Mouse (Mus musculus) cerebellum, adult 2 months (tissue): Measurements from ENCODE around the gene Rnf157. TPM values are rescaled to one million over a fixed set of nuclear protein-coding genes. Genes with fewer than 3 reads are reported as not detected.

ENCODE experiments used
- DNase-seq, 2 experiments: peaks; one replicate each; pipeline ENCODE4 v3.0.0; 2021
- H3K27ac ChIP-seq: fragments of 200-500 bp; 2 replicates; pipeline ENCODE4 v1.5.1; 2012; ENCODE audit warnings: low read length, control low read depth, inconsistent platforms; ENCODE audit not compliant: insufficient read depth
- H3K27me3 ChIP-seq: fragments of 200-500 bp; 2 replicates; pipeline ENCODE4 v1.6.1; 2012; ENCODE audit warnings: inconsistent platforms, mild to moderate bottlenecking, low read length, moderate library complexity; ENCODE audit not compliant: control insufficient read depth, insufficient read depth
- H3K4me1 ChIP-seq: fragments of 200-500 bp; 2 replicates; pipeline ENCODE4 v1.6.1; 2011; ENCODE audit warnings: low read length; ENCODE audit not compliant: control insufficient read depth, insufficient read depth
- H3K4me3 ChIP-seq: fragments of 200-500 bp; replicated peaks from 2 replicates; pipeline ENCODE3; 2011; ENCODE audit warnings: mild to moderate bottlenecking, low read depth, low read length, control low read depth; ENCODE audit not compliant: insufficient read depth
- CTCF ChIP-seq: fragments of 200-500 bp; IDR thresholded peaks from 2 replicates; pipeline ENCODE4 v1.5.1; 2011; ENCODE audit warnings: low read depth, mild to moderate bottlenecking, control low read depth, low read length, moderate library complexity, borderline replicate concordance; ENCODE audit not compliant: insufficient read depth
- POLR2A ChIP-seq: fragments of 200-500 bp; IDR thresholded peaks from 2 replicates; pipeline ENCODE4 v1.6.1; 2011; ENCODE audit warnings: low read length, control low read depth, borderline replicate concordance; ENCODE audit not compliant: insufficient read depth
- WGBS: fragments of 180-500 bp; shearing (Covaris S2); methylation state at CpG from one replicate; pipeline ENCODE4 v1.1.7; 2018; 5-methylcytosine and 5-hydroxymethylcytosine counted together
- polyA plus RNA-seq: library from polyadenylated mRNA; depleted of rRNA; stranded (reverse); fragments of >200 nt; gene quantifications from 2 replicates; pipeline ENCODE4 v1.2.3, GENCODE M21; 2012

The Rnf157 gene
- polyA plus RNA-seq, 1 experiment: 147 TPM

DNA sequence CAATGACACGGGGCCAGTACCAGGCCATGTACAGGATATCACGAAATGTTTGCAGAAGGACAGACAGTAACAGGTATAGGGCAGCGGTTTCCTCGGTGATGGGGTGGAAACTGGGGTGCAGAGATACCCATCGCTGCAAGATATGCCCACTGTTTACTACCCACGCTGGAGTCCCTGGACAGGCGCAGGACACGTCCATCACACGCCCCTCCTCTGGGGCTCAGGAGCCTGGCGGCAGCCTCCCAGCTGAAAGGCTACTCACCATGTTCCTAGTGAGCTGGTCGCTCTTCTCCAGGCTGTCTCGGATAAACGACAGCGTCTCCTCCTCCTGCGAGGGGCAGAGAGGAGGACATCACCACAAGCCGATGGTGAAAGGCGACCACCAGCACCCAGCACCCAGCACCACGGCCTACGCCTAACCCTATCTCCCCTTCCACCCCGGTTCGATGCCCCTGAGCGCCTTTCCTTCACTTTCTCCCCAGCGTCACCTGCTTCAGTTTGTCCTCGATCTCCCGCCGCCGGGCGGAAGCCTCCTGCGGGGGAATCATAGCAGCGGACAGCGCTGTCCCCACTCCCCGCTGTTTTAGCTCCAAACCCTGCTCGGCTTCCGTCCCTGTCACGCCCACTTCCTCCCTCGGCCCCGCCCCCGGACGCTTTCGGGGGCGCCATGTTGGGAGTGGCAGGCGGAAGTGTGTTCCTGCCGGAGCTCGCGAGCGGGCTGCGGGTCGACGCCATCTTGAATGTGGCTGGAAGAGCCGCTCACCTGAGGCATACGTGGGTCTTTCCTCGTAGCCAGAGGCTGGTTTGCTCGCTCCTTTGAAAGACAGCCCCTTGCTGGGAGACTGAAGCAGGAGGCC lies 106.5 kb downstream of the Rnf157 start:
- peak; percentile 92 to 94 for DNase-seq
- no peak for TF ChIP-seq CTCF
- TF ChIP-seq POLR2A: peak; percentile 79; the same call in 1 of the 2 replicates
- Histone ChIP-seq H3K27ac (peak overlapping the region; percentile 40), H3K4me3 (peak overlapping the region; percentile 82), H3K27me3 (no peaks in the 10 kb centered on the region), H3K4me1 (peaks cover 3% of the 10 kb centered on the region; the same call in 1 of the 2 replicates)
- 1% methylated on average over 53 of the region's 53 CpGs for WGBS

DNA sequence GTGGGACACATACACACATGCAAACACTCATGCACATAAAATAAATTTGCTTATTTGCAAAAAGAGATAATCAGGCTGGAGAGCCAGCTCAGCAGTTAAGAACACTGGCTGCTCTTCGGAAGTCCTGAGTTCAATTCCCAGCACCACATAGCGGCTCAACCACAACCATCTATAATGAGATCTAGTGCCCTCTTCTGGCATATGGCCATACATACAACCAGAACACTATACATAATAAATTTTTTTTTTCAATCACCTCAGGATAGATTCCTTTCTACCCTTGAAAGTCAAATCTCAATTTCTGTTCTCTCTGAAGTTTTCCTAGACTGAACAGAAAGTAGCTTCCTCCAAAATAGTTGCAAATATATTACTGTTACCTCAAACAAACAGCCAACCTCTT lies 107.4 kb downstream of the Rnf157 start:
- Histone ChIP-seq H3K4me3 (no peak overlapping the region), H3K27ac (no peak overlapping the region), H3K4me1 (peaks cover 3% of the 10 kb centered on the region), H3K27me3 (no peaks in the 10 kb centered on the region)
- TF ChIP-seq POLR2A: no peak
- TF ChIP-seq CTCF: no peak
- no peak for DNase-seq
- 99% methylated on average over 2 of the region's 2 CpGs for WGBS

DNA sequence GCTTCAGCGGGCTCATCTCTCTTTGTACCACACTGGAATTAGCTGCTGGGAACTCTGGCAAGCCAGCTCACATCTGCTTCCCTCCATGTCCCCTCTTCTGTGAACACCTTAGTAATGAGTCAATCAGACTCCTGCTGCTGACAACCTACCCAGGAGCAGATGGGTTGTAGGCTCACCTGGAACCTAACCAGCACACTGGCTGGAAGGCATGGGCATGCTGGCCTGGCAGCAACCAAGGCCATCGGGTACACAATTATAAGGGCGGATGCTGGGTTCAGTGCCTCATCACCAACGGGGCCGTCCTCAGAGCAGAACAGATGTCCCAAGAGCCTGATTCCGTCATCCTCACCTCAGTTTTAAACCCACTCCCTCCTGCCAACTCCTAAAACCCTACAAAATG lies 114.2 kb downstream of the Rnf157 start:
- Histone ChIP-seq H3K4me1 (peaks cover 46% of the 10 kb centered on the region), H3K4me3 (no peak overlapping the region), H3K27me3 (no peaks in the 10 kb centered on the region), H3K27ac (peak overlapping the region; percentile 79)
- peak; percentile 78 to 87 for DNase-seq
- no peak for TF ChIP-seq CTCF
- no peak for TF ChIP-seq POLR2A
- WGBS: 8% methylated on average over 6 of the region's 6 CpGs

DNA sequence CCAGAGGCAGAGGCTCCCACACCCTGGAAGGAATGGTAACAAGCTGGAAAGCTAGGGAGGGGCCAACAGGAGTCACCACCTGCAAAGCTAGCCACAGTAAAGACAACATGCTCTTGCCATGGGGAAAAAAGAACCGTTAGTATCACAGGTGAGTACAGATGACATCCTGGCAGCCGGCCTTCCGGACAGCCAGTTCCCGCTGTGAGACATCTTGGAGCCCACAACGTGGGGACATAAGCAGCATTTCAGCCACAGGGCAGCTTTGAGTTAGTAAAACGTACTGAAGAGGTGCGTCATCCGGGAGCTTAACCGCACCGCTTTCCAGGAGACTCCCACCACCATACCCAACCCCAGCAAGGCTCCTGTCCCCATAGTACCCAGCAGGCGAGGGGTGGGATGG lies 114.6 kb downstream of the Rnf157 start:
- Histone ChIP-seq H3K4me3 (no peak overlapping the region), H3K27ac (peak overlapping the region; percentile 79), H3K4me1 (peaks cover 46% of the 10 kb centered on the region), H3K27me3 (no peaks in the 10 kb centered on the region)
- TF ChIP-seq CTCF (no peak), POLR2A (no peak)
- 24% methylated on average over 11 of the region's 11 CpGs for WGBS
- peak; percentile 77 to 79 for DNase-seq

DNA sequence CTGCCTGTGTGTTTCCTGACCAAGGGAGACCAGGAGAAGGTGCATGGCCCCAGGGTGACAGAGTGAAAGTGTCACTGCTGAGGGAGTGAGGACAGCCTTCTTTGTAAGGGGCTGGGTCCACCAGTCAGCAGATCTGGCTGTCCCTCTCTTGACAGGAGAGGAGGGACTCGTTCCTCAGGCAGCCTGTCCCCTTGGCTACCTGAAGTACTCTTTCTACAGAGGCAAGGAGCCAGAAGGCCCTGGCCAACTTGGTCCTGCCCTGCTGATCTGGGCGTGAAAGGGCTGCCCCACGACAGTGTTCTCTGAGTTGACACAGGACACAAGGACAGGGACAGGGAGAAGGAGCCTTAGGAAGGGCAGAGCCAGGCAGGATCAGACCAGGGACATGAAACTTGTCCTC lies 115.8 kb downstream of the Rnf157 start:
- Histone ChIP-seq H3K4me1 (peaks cover 46% of the 10 kb centered on the region), H3K27me3 (no peaks in the 10 kb centered on the region), H3K4me3 (no peak overlapping the region), H3K27ac (no peak overlapping the region)
- DNase-seq: no peak
- 17% methylated on average over 3 of the region's 3 CpGs for WGBS
- no peak for TF ChIP-seq CTCF
- no peak for TF ChIP-seq POLR2A

DNA sequence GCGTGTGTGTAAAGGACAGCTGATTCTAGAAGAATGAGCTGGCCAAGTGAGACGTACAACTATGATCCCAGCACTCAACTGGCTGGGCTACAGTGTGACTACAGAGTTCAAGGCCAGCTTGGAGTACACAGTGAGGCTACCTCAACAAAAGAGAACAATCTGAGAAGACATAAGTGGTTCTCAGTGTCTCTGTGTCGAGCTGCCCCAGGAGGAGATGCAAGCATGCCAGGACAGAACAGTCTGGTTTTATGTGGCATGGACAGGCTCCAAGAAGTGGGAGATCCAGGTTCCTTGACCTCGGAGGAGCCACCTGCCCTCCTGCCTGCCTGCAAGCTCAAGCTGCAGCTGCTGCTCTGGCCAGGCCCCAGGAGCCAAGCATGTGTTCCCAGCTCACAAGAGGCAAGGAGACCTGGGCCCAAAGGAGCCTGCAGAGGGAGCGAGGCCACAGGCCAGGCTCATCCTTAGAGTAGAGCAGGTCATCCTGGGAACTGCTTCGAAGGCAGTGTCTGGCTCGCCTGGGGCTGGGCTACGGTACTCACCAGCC lies 116.6 kb downstream of the Rnf157 start:
- H3K27ac ChIP-seq: no peak overlapping the region
- H3K4me3 ChIP-seq: no peak overlapping the region
- peak in 1 of 2 experiments; percentile 14 for DNase-seq
- no peaks in the 10 kb centered on the region for H3K27me3 ChIP-seq
- H3K4me1 ChIP-seq: peaks cover 48% of the 10 kb centered on the region
- WGBS: 53% methylated on average over 8 of the region's 8 CpGs
- no peak for TF ChIP-seq CTCF
- no peak for TF ChIP-seq POLR2A

DNA sequence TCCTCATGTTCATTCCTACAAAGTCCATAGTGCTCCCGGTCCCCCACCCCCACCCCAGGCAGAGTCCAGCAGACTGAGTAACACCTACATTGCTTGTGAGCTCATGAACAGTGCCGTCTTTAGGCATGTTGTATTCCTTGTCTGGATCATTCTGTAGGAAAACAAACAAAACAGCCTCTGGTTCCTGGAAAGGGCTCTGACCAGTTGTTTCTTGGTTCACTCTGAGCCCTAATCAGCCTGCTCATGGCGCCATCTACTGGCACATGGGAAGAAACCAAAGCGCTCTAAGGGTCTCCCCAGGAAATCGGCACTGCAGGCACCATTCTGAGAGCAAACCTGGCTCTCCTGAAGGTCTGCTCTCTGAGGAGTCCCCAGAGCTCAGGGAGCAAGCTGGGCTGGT lies 118.5 kb downstream of the Rnf157 start:
- Histone ChIP-seq H3K4me1 (peaks cover 42% of the 10 kb centered on the region), H3K27ac (no peak overlapping the region), H3K27me3 (no peaks in the 10 kb centered on the region), H3K4me3 (no peak overlapping the region)
- DNase-seq: peak; percentile 50 to 55
- 35% methylated on average over 5 of the region's 5 CpGs for WGBS
- TF ChIP-seq CTCF (peak; percentile 74), POLR2A (no peak)
